Mouse (Mus musculus): Measurements from ENCODE around the gene Rex1bd. TPM values are rescaled to one million over a fixed set of nuclear protein-coding genes. Genes with fewer than 3 reads are reported as not detected.
"Not testable (repeated sequence)": the region's sequence is repeated elsewhere in the genome, so short reads cannot be mapped to it uniquely, and the experiment has no call there.

Rex1bd gene
- polyA plus RNA-seq, 1 experiment from 2014 or later, result 120 TPM

GRCm38 (mm10) chr8:70527512-70528181 is 21.1 kb upstream of the Rex1bd start, which contains the start of the genes Fkbp8 and Kxd1:
Fkbp8 (plus strand) TSS chr8:70527724.
Kxd1 (minus strand) TSS chr8:70527956.
- WGBS, result 0% methylated on average over 44 of the region's 61 CpGs
- H3K27ac ChIP-seq, result peak within 1 kb of the TSS; percentile 89
- no peaks in the 10 kb centered on the region for H3K27me3 ChIP-seq
- no peaks in the 10 kb centered on the region for H3K9me3 ChIP-seq
- H3K4me2 ChIP-seq, result peak within 1 kb of the TSS; percentile 75
- H3K9ac ChIP-seq, result peak within 1 kb of the TSS; percentile 96
- peak; percentile 88 for ATAC-seq (ENCODE audit: borderline replicate concordance, extremely low read depth, low FRiP score, low TSS enrichment)
- H3K4me1 ChIP-seq, result peaks cover 33% of the 10 kb centered on the region
- H3K4me3 ChIP-seq, result peak within 1 kb of the TSS; percentile 88
- peaks cover 33% of the 10 kb centered on the region for H3K36me3 ChIP-seq

GRCm38 (mm10) chr8:70527111-70527511 is 20.6 kb upstream of the Rex1bd start:
- Histone ChIP-seq H3K4me2 (peak overlapping the region; percentile 75), H3K9me3 (no peaks in the 10 kb centered on the region), H3K27ac (peak overlapping the region; percentile 54; the same call in 1 of the 2 replicates), H3K4me3 (peak overlapping the region; percentile 88), H3K36me3 (peaks cover 27% of the 10 kb centered on the region), H3K27me3 (no peaks in the 10 kb centered on the region), H3K4me1 (peaks cover 38% of the 10 kb centered on the region), H3K9ac (peak overlapping the region; percentile 96)
- 1% methylated on average over 8 of the region's 8 CpGs for WGBS
- ATAC-seq (ENCODE audit: borderline replicate concordance, extremely low read depth, low FRiP score, low TSS enrichment), result no peak

- Histone ChIP-seq H3K4me1 (peaks cover 23% of the 10 kb centered on the region), H3K9me3 (no peaks in the 10 kb centered on the region), H3K27me3 (no peaks in the 10 kb centered on the region), H3K27ac (peak overlapping the region; percentile 85), H3K4me2 (peak overlapping the region; percentile 78), H3K36me3 (no peaks in the 10 kb centered on the region), H3K9ac (peak overlapping the region; percentile 79), H3K4me3 (peak overlapping the region; percentile 81)
- peak; percentile 85 for ATAC-seq (ENCODE audit: borderline replicate concordance, extremely low read depth, low FRiP score, low TSS enrichment)
- WGBS, result under 1% methylated on average over 50 of the region's 51 CpGs
Measured at GRCm38 (mm10) chr8:70522592-70523403, 16.2 kb upstream of the Rex1bd start.

GRCm38 (mm10) chr8:70519606-70520005 is 13.1 kb upstream of the Rex1bd start:
- Histone ChIP-seq H3K27me3 (no peaks in the 10 kb centered on the region), H3K36me3 (peaks cover 14% of the 10 kb centered on the region; the same call in 1 of the 2 replicates), H3K27ac (no peak overlapping the region), H3K4me3 (no peak overlapping the region), H3K9ac (no peak overlapping the region), H3K9me3 (no peaks in the 10 kb centered on the region), H3K4me1 (peaks cover 14% of the 10 kb centered on the region), H3K4me2 (no peak overlapping the region)
- ATAC-seq (ENCODE audit: borderline replicate concordance, extremely low read depth, low FRiP score, low TSS enrichment), result no peak
- 46% methylated on average over 2 of the region's 2 CpGs for WGBS

GRCm38 (mm10) chr8:70519043-70519442 is 12.5 kb upstream of the Rex1bd start:
- Histone ChIP-seq H3K4me2 (no peak overlapping the region), H3K9ac (no peak overlapping the region), H3K9me3 (no peaks in the 10 kb centered on the region), H3K4me1 (peaks cover 14% of the 10 kb centered on the region), H3K36me3 (peaks cover 18% of the 10 kb centered on the region; the same call in 1 of the 2 replicates), H3K27ac (no peak overlapping the region), H3K27me3 (no peaks in the 10 kb centered on the region), H3K4me3 (no peak overlapping the region)
- ATAC-seq (ENCODE audit: borderline replicate concordance, extremely low read depth, low FRiP score, low TSS enrichment), result no peak
- WGBS, result 84% methylated on average over 6 of the region's 6 CpGs

GRCm38 (mm10) chr8:70517940-70518643 is 11.5 kb upstream of the Rex1bd start:
- Histone ChIP-seq H3K9ac (no peak overlapping the region), H3K27me3 (no peaks in the 10 kb centered on the region), H3K9me3 (no peaks in the 10 kb centered on the region), H3K27ac (no peak overlapping the region), H3K4me2 (no peak overlapping the region), H3K4me1 (peaks cover 10% of the 10 kb centered on the region), H3K36me3 (peaks cover 23% of the 10 kb centered on the region; the same call in 1 of the 2 replicates), H3K4me3 (no peak overlapping the region)
- WGBS, result 73% methylated on average over 10 of the region's 10 CpGs
- no peak for ATAC-seq (ENCODE audit: borderline replicate concordance, extremely low read depth, low FRiP score, low TSS enrichment)

GRCm38 (mm10) chr8:70513441-70513840 is 6.9 kb upstream of the Rex1bd start:
- H3K27me3 ChIP-seq, result no peaks in the 10 kb centered on the region
- no peak overlapping the region for H3K9ac ChIP-seq
- H3K36me3 ChIP-seq, result peaks cover 27% of the 10 kb centered on the region; the same call in 1 of the 2 replicates
- WGBS, result 44% methylated on average over 2 of the region's 2 CpGs
- no peaks in the 10 kb centered on the region for H3K9me3 ChIP-seq
- no peak for ATAC-seq (ENCODE audit: borderline replicate concordance, extremely low read depth, low FRiP score, low TSS enrichment)
- H3K4me1 ChIP-seq, result peaks cover 27% of the 10 kb centered on the region
- H3K4me2 ChIP-seq, result no peak overlapping the region
- no peak overlapping the region for H3K4me3 ChIP-seq
- H3K27ac ChIP-seq, result no peak overlapping the region

GRCm38 (mm10) chr8:70512253-70512903 is 5.8 kb upstream of the Rex1bd start:
- no peak overlapping the region for H3K27ac ChIP-seq
- ATAC-seq (ENCODE audit: borderline replicate concordance, extremely low read depth, low FRiP score, low TSS enrichment), result no peak
- peaks cover 36% of the 10 kb centered on the region for H3K36me3 ChIP-seq
- H3K4me3 ChIP-seq, result no peak overlapping the region
- H3K4me1 ChIP-seq, result peaks cover 34% of the 10 kb centered on the region
- H3K27me3 ChIP-seq, result no peaks in the 10 kb centered on the region
- H3K4me2 ChIP-seq, result no peak overlapping the region
- no peaks in the 10 kb centered on the region for H3K9me3 ChIP-seq
- no peak overlapping the region for H3K9ac ChIP-seq
- WGBS, result 92% methylated on average over 11 of the region's 11 CpGs

GRCm38 (mm10) chr8:70511770-70512169 is 5.2 kb upstream of the Rex1bd start:
- peaks cover 42% of the 10 kb centered on the region for H3K36me3 ChIP-seq
- H3K4me2 ChIP-seq, result peak overlapping the region; percentile 73
- no peaks in the 10 kb centered on the region for H3K9me3 ChIP-seq
- no peak for ATAC-seq (ENCODE audit: borderline replicate concordance, extremely low read depth, low FRiP score, low TSS enrichment)
- WGBS, result 89% methylated on average over 2 of the region's 2 CpGs
- H3K9ac ChIP-seq, result no peak overlapping the region
- peaks cover 39% of the 10 kb centered on the region for H3K4me1 ChIP-seq
- no peaks in the 10 kb centered on the region for H3K27me3 ChIP-seq
- peak overlapping the region; percentile 98; the same call in 1 of the 2 replicates for H3K4me3 ChIP-seq
- H3K27ac ChIP-seq, result no peak overlapping the region

GRCm38 (mm10) chr8:70511174-70511573 is 4.6 kb upstream of the Rex1bd start:
- not testable (repeated sequence) for ATAC-seq (ENCODE audit: borderline replicate concordance, extremely low read depth, low FRiP score, low TSS enrichment); H3K9me3 ChIP-seq; H3K27me3 ChIP-seq
- WGBS, result 73% methylated on average over 6 of the region's 6 CpGs
- Histone ChIP-seq H3K9ac (peak overlapping the region; percentile 99), H3K27ac (peak overlapping the region; percentile 98), H3K4me2 (peak overlapping the region; percentile 73), H3K36me3 (peaks cover 38% of the 10 kb centered on the region), H3K4me1 (peaks cover 39% of the 10 kb centered on the region), H3K4me3 (peak overlapping the region; percentile 98)

- peak; percentile 80 for ATAC-seq (ENCODE audit: borderline replicate concordance, extremely low read depth, low FRiP score, low TSS enrichment)
- peaks cover 47% of the 10 kb centered on the region for H3K4me1 ChIP-seq
- H3K36me3 ChIP-seq, result peaks cover 30% of the 10 kb centered on the region
- H3K4me3 ChIP-seq, result peak within 1 kb of the TSS; percentile 98
- no peaks in the 10 kb centered on the region for H3K9me3 ChIP-seq
- H3K4me2 ChIP-seq, result peak within 1 kb of the TSS; percentile 73
- peak within 1 kb of the TSS; percentile 99 for H3K9ac ChIP-seq
- peak within 1 kb of the TSS; percentile 98 for H3K27ac ChIP-seq
- under 1% methylated on average over 74 of the region's 74 CpGs for WGBS
- H3K27me3 ChIP-seq, result no peaks in the 10 kb centered on the region
Measured at GRCm38 (mm10) chr8:70510228-70510915, 3.8 kb upstream of the Rex1bd start, which contains the start of gene Uba52. Uba52 (minus strand) TSS chr8:70510801.
